Mouse (Mus musculus) heart, adult 2 months (tissue): ENCODE data around the gene Igdcc3.

Experiments
- EP300 ChIP-seq: fragments of 200-500 bp; IDR thresholded peaks from 2 replicates; pipeline ENCODE4 v1.6.1; 2011; ENCODE audit warnings: low read depth, low read length, control low read depth; ENCODE audit not compliant: insufficient read depth
- POLR2A ChIP-seq: fragments of 200-500 bp; IDR thresholded peaks from 2 replicates; pipeline ENCODE4 v1.6.1; 2011; ENCODE audit warnings: mild to moderate bottlenecking, low read depth, low read length, control low read depth; ENCODE audit not compliant: insufficient read depth

GRCm38 (mm10) chr9:65101686-65102376 is 39.2 kb upstream of the Igdcc3 start:
- TF ChIP-seq POLR2A (no peak), EP300 (no peak)
